Mouse (Mus musculus): ENCODE results near the gene Mecom. TPM values are rescaled to one million over a fixed set of nuclear protein-coding genes. Genes with fewer than 3 reads are reported as not detected.

Gene Mecom
- polyA plus RNA-seq, 1 experiment from 2014 or later = 38.7 TPM

DNA sequence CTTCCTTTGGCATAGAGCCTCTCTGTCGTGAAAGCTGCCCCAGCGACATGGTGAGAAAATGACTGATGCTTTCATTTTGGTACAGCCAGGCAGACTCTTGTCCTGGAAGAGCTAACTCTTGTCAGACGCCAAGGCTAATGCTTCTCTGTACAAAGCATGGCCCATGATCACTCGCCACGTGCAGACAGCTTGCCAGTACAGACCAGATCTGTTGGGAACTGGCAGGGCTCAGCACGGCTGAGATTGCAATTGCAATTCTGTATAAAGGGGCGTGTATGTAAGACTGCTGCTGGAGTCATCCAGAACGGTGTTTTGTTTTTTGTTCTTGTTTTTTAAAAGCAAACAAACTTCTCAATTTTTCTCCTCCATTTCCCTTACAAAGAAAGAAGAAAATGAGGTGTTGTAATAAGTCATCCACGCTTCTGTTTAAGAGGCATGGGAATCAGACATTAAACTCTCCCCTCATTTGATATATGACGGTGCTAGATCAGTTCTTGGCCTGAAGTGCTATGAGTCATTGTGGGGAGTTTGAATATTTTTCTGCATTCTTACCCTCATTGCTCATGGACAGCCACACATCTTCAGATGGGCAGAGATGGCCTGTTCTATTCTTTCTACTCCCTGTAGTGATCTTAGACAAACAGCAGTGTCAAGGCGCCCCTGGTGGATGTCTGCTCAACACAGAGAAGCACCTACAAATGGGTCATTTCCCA is 644.1 kb downstream of the Mecom start:
- Histone ChIP-seq H3K9ac (no peak overlapping the region), H3K9me3 (replicated peaks) (no peaks in the 10 kb centered on the region), H3K4me1 (replicated peaks) (no peaks in the 10 kb centered on the region), H3K27me3 (replicated peaks) (no peaks in the 10 kb centered on the region), H3K27ac (ENCODE audit: poor library complexity, severe bottlenecking) (no peak overlapping the region), H3K4me3 (no peak overlapping the region), H3K4me2 (no peak overlapping the region), H3K36me3 (no peaks in the 10 kb centered on the region)
- ATAC-seq (ENCODE audit: insufficient number of reproducible peaks, low FRiP score) = no peak
- WGBS = 68% methylated on average over 11 of the region's 11 CpGs

Other genes with a start within 250 kb of the Mecom start
- gene Actrt3, start 51.9 kb upstream of the Mecom start, polyA plus RNA-seq (2016; fragmentation: Nextera tagmentation; extraction: Ambion mirVana) = not detected in 2 replicates
- gene Mynn, start 54.1 kb upstream of the Mecom start, polyA plus RNA-seq (2016; fragmentation: Nextera tagmentation; extraction: Ambion mirVana) = 23.2 and 25.0 TPM in 2 replicates
- 0.15 TPM in 1 of 2 replicates, not detected in the other for gene Lrriq4, start 96.5 kb upstream of the Mecom start, polyA plus RNA-seq (2016; fragmentation: Nextera tagmentation; extraction: Ambion mirVana)
- 0.49 and 0.62 TPM in 2 replicates for gene Lrrc34, start 99.9 kb upstream of the Mecom start, polyA plus RNA-seq (2016; fragmentation: Nextera tagmentation; extraction: Ambion mirVana)
- not detected in 2 replicates for gene Lrrc31, start 151.8 kb upstream of the Mecom start, polyA plus RNA-seq (2016; fragmentation: Nextera tagmentation; extraction: Ambion mirVana)
- gene Samd7, start 198.3 kb upstream of the Mecom start, polyA plus RNA-seq (2016; fragmentation: Nextera tagmentation; extraction: Ambion mirVana) = not detected in 2 replicates
- gene Sec62, start 244.9 kb upstream of the Mecom start, polyA plus RNA-seq (2016; fragmentation: Nextera tagmentation; extraction: Ambion mirVana) = 76.7 and 78.7 TPM in 2 replicates